ENCODE assay signal across 8 mouse cellular contexts in the genomic region with DNA sequence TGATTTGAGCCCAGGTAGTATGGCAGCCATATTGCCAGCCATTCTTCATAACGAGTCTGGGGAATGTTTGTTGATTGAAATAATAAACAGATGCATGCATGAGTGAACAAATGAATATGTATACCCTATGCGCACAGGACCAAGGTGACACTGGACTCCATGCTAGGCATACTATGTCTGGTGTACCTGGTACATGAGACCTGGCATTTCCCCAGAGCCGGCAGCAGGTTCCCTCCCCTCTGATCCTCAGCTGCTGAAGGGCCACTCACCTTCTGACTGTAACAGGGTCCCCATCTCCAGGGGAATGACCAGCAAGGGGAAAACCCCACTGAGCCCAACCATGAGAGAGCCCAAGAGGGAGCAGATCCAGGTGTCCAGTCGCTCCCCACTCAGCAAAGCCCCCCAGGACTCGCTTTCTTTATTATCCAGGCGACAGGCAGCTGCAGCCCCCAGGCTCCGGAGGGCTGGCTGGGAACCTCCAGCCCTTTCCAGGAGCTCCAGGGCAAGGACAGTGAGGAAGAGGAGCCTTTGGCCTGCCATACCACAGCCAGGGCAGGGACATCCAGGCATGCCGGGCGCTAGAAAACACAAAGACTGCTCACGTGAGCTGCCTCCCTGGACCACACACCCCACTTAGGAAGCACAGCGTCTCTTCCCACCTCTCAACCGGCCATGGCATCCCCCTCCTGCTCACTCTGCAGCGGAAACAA. TPM values are rescaled to one million over a fixed set of nuclear protein-coding genes. Genes with fewer than 3 reads are reported as not detected.
DNase-seq lines count a peak whose midpoint lies in the region; ATAC-seq lines count a peak whose summit lies in the region.

No protein-coding gene starts in this region.

- H3K4me1 ChIP-seq in kidney, embryonic 14.5 days (ENCODE audit: control insufficient read depth, insufficient read depth, low read length), result peaks cover 7% of the 10 kb centered on the region; the same call in 1 of the 2 replicates
- H3K4me1 ChIP-seq in embryonic facial prominence, embryonic 15.5 days, result peaks cover 24% of the 10 kb centered on the region
- peaks cover 13% of the 10 kb centered on the region for H3K4me1 ChIP-seq in intestine, embryonic 16.5 days (ENCODE audit: control insufficient read depth, insufficient read depth, low read length)
- H3K4me1 ChIP-seq in midbrain, embryonic 16.5 days (ENCODE audit: control insufficient read depth, insufficient read depth, low read length), result peaks cover 24% of the 10 kb centered on the region

- no peaks in the 10 kb centered on the region for H3K27me3 ChIP-seq in kidney, embryonic 14.5 days (ENCODE audit: control insufficient read depth, insufficient read depth, low read length)
- no peaks in the 10 kb centered on the region for H3K27me3 ChIP-seq in embryonic facial prominence, embryonic 15.5 days
- H3K27me3 ChIP-seq in intestine, embryonic 16.5 days (replicated peaks; ENCODE audit: control insufficient read depth, insufficient read depth, low read length), result no peaks in the 10 kb centered on the region
- H3K27me3 ChIP-seq in midbrain, embryonic 16.5 days (ENCODE audit: control insufficient read depth, insufficient read depth, low read depth, low read length), result no peaks in the 10 kb centered on the region

- H3K4me3 ChIP-seq in kidney, embryonic 14.5 days (ENCODE audit: low read length), result peak overlapping the region; percentile 67; the same call in 1 of the 2 replicates
- peak overlapping the region; percentile 70 for H3K4me3 ChIP-seq in embryonic facial prominence, embryonic 15.5 days (replicated peaks)
- H3K4me3 ChIP-seq in intestine, embryonic 16.5 days (ENCODE audit: low read length), result peak overlapping the region; percentile 71; the same call in 1 of the 2 replicates
- peak overlapping the region; percentile 79; the same call in 1 of the 2 replicates for H3K4me3 ChIP-seq in midbrain, embryonic 16.5 days (ENCODE audit: low read depth, low read length)

- no peak overlapping the region for H3K9ac ChIP-seq in kidney, embryonic 14.5 days (ENCODE audit: low read depth, low read length)
- 0 out of 2 replicates have a peak overlapping the region, but pooled peaks have one; percentile 69 for H3K9ac ChIP-seq in embryonic facial prominence, embryonic 15.5 days
- peak overlapping the region; percentile 78 for H3K9ac ChIP-seq in intestine, embryonic 16.5 days (ENCODE audit: low read depth, low read length)
- H3K9ac ChIP-seq in midbrain, embryonic 16.5 days (ENCODE audit: low read depth, low read length), result peak overlapping the region; percentile 82

- peaks cover 20% of the 10 kb centered on the region for H3K36me3 ChIP-seq in kidney, embryonic 14.5 days (ENCODE audit: control insufficient read depth, insufficient read depth, low read length)
- H3K36me3 ChIP-seq in embryonic facial prominence, embryonic 15.5 days, result peaks cover 33% of the 10 kb centered on the region
- H3K36me3 ChIP-seq in intestine, embryonic 16.5 days (ENCODE audit: control insufficient read depth, insufficient read depth, low read length), result no peaks in the 10 kb centered on the region
- peaks cover 16% of the 10 kb centered on the region for H3K36me3 ChIP-seq in midbrain, embryonic 16.5 days (ENCODE audit: control insufficient read depth, insufficient read depth, low read length)

- H3K4me2 ChIP-seq in kidney, embryonic 14.5 days (replicated peaks; ENCODE audit: low read depth, low read length), result peak overlapping the region; percentile 72
- H3K4me2 ChIP-seq in embryonic facial prominence, embryonic 15.5 days (replicated peaks), result peak overlapping the region; percentile 74
- H3K4me2 ChIP-seq in intestine, embryonic 16.5 days (ENCODE audit: low read depth, low read length), result peak overlapping the region; percentile 94
- peak overlapping the region; percentile 81 for H3K4me2 ChIP-seq in midbrain, embryonic 16.5 days (ENCODE audit: low read length)

- ATAC-seq in kidney, embryonic 14.5 days (ENCODE audit: low FRiP score, low TSS enrichment), result no peak
- no peak for ATAC-seq in embryonic facial prominence, embryonic 15.5 days (ENCODE audit: insufficient number of reproducible peaks, low FRiP score, low TSS enrichment, low read depth)
- ATAC-seq in intestine, embryonic 16.5 days, result no peak
- ATAC-seq in midbrain, embryonic 16.5 days, result no peak

- no peaks in the 10 kb centered on the region for H3K9me3 ChIP-seq in kidney, embryonic 14.5 days (ENCODE audit: control insufficient read depth, low read length)
- no peaks in the 10 kb centered on the region for H3K9me3 ChIP-seq in embryonic facial prominence, embryonic 15.5 days (replicated peaks)
- no peaks in the 10 kb centered on the region for H3K9me3 ChIP-seq in intestine, embryonic 16.5 days (ENCODE audit: control insufficient read depth, low read length)
- no peaks in the 10 kb centered on the region for H3K9me3 ChIP-seq in midbrain, embryonic 16.5 days (replicated peaks; ENCODE audit: control insufficient read depth, low read length, poor library complexity, severe bottlenecking)

- WGBS in kidney, embryonic 14.5 days, result 53% methylated on average over 13 of the region's 13 CpGs
- 46% methylated on average over 13 of the region's 13 CpGs for WGBS in embryonic facial prominence, embryonic 15.5 days
- 61% methylated on average over 13 of the region's 13 CpGs for WGBS in intestine, embryonic 16.5 days
- WGBS in midbrain, embryonic 16.5 days, result 57% methylated on average over 13 of the region's 13 CpGs

- DNase-seq in kidney, adult 8-10 months, result no peak
- no peak for DNase-seq in MN1 (ENCODE audit: low spot score)
- DNase-seq in spleen, postnatal 14 days (ENCODE audit: low spot score in 2 of 2), result no peak
- no peak for DNase-seq in urinary bladder, postnatal 10 days (ENCODE audit: low spot score)

- no peak overlapping the region for H3K27ac ChIP-seq in kidney, embryonic 14.5 days (ENCODE audit: low read depth, low read length)
- H3K27ac ChIP-seq in embryonic facial prominence, embryonic 15.5 days (replicated peaks), result peak overlapping the region; percentile 88; the same call in 1 of the 2 replicates
- H3K27ac ChIP-seq in intestine, embryonic 16.5 days (ENCODE audit: low read length), result no peak overlapping the region
- H3K27ac ChIP-seq in midbrain, embryonic 16.5 days (ENCODE audit: low read length), result no peak overlapping the region

RNA-seq across cellular contexts. Expression of gene Slc39a13, which starts 1.9 kb away (rescaled TPM):
- 31.1 and 32.8 TPM in 2 replicates for polyA plus RNA-seq in kidney, embryonic 14.5 days (2014; fragmentation: Nextera tagmentation; extraction: Ambion mirVana)
- 75.8 and 80.0 TPM in 2 replicates for polyA plus RNA-seq in embryonic facial prominence, embryonic 15.5 days (2015; fragmentation: Nextera tagmentation; extraction: Ambion mirVana)
- 30.2 and 32.3 TPM in 2 replicates for polyA plus RNA-seq in intestine, embryonic 16.5 days (2015; fragmentation: Nextera tagmentation; extraction: Ambion mirVana)
- polyA plus RNA-seq in midbrain, embryonic 16.5 days (2015; fragmentation: Nextera tagmentation; extraction: Ambion mirVana), result 30.4 and 35.0 TPM in 2 replicates

RNA-seq across cellular contexts. Expression of gene Spi1, which starts 13.9 kb away (rescaled TPM):
- polyA plus RNA-seq in kidney, embryonic 14.5 days (2014; fragmentation: Nextera tagmentation; extraction: Ambion mirVana), result 2.2 and 3.7 TPM in 2 replicates
- 12.3 and 12.4 TPM in 2 replicates for polyA plus RNA-seq in embryonic facial prominence, embryonic 15.5 days (2015; fragmentation: Nextera tagmentation; extraction: Ambion mirVana)
- 4.2 and 6.1 TPM in 2 replicates for polyA plus RNA-seq in intestine, embryonic 16.5 days (2015; fragmentation: Nextera tagmentation; extraction: Ambion mirVana)
- 2.1 and 2.8 TPM in 2 replicates for polyA plus RNA-seq in midbrain, embryonic 16.5 days (2015; fragmentation: Nextera tagmentation; extraction: Ambion mirVana)

RNA-seq across cellular contexts. Expression of gene Psmc3, which starts 14.5 kb away (rescaled TPM):
- 356 and 399 TPM in 2 replicates for polyA plus RNA-seq in kidney, embryonic 14.5 days (2014; fragmentation: Nextera tagmentation; extraction: Ambion mirVana)
- polyA plus RNA-seq in embryonic facial prominence, embryonic 15.5 days (2015; fragmentation: Nextera tagmentation; extraction: Ambion mirVana), result 282 and 288 TPM in 2 replicates
- polyA plus RNA-seq in intestine, embryonic 16.5 days (2015; fragmentation: Nextera tagmentation; extraction: Ambion mirVana), result 238 and 252 TPM in 2 replicates
- 226 and 247 TPM in 2 replicates for polyA plus RNA-seq in midbrain, embryonic 16.5 days (2015; fragmentation: Nextera tagmentation; extraction: Ambion mirVana)

RNA-seq across cellular contexts. Expression of gene Rapsn, which starts 32.9 kb away (rescaled TPM):
- polyA plus RNA-seq in kidney, embryonic 14.5 days (2014; fragmentation: Nextera tagmentation; extraction: Ambion mirVana), result 0.74 and 2.0 TPM in 2 replicates
- polyA plus RNA-seq in embryonic facial prominence, embryonic 15.5 days (2015; fragmentation: Nextera tagmentation; extraction: Ambion mirVana), result 24.0 and 34.6 TPM in 2 replicates
- 0.72 and 0.94 TPM in 2 replicates for polyA plus RNA-seq in intestine, embryonic 16.5 days (2015; fragmentation: Nextera tagmentation; extraction: Ambion mirVana)
- 0.42 and 0.64 TPM in 2 replicates for polyA plus RNA-seq in midbrain, embryonic 16.5 days (2015; fragmentation: Nextera tagmentation; extraction: Ambion mirVana)

RNA-seq across cellular contexts. Expression of gene Mybpc3, which starts 49.6 kb away (rescaled TPM):
- polyA plus RNA-seq in kidney, embryonic 14.5 days (2014; fragmentation: Nextera tagmentation; extraction: Ambion mirVana), result not detected in 2 replicates
- polyA plus RNA-seq in embryonic facial prominence, embryonic 15.5 days (2015; fragmentation: Nextera tagmentation; extraction: Ambion mirVana), result 0.32 and 0.40 TPM in 2 replicates
- polyA plus RNA-seq in intestine, embryonic 16.5 days (2015; fragmentation: Nextera tagmentation; extraction: Ambion mirVana), result 0.06 TPM in 1 of 2 replicates, not detected in the other
- polyA plus RNA-seq in midbrain, embryonic 16.5 days (2015; fragmentation: Nextera tagmentation; extraction: Ambion mirVana), result 0.04 TPM in 1 of 2 replicates, not detected in the other
